Mouse (Mus musculus): ENCODE data around the gene Abhd15.
"Not testable (repeated sequence)": the region's sequence is repeated elsewhere in the genome, so short reads cannot be mapped to it uniquely, and the experiment has no call there.

The Abhd15 gene

DNA sequence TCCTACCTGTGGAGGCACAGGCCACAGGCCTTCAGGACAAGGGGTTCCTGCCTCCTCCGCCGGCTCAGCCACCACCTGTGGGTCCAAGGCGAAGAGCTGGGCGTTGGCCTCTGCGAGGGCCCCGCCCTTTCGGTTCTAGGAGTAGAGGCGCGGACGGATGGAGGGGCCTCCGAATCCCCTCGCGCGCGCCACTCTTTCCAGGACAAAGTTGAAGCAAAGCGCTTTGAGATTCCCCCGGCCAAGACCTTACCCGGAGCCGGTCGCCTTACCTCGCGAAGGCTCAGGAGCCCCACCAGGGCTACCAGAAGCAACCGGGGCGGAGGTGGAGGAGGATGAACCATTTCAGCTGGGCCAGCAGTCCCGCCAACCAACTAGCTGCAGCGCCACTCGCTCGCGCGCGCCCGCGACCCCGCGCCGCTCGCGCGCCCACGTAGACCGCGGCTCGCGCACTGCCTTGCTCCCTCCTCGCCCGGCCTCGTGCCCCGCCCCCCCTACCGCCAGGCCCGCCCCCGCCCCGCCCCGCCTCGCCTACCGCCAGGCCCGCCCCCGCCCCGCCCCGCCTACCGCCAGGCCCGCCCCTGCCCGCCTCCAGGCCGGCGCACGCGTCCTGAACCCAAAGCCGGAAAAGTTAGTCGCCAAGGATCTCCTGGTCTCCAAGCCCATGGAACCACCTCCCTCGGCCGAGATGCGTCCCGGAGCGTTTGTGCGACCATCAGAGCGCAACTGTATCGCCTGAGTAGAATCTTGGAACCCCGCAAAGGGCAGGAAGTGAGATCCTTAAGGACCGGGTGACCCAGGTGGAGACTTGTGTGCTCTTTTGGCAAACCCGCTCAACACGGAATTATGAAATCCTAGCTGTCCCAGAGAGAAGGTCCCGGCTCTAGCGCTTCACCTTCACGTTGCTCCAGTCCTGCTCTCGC lies 1.8 kb upstream of the Abhd15 start:
- DNase-seq (ENCODE audit: low spot score): peak; percentile 90

GRCm38 (mm10) chr11:77513811-77514170 lies 1.1 kb upstream of the Abhd15 start:
- peak; percentile 60 for DNase-seq (ENCODE audit: low spot score)

DNA sequence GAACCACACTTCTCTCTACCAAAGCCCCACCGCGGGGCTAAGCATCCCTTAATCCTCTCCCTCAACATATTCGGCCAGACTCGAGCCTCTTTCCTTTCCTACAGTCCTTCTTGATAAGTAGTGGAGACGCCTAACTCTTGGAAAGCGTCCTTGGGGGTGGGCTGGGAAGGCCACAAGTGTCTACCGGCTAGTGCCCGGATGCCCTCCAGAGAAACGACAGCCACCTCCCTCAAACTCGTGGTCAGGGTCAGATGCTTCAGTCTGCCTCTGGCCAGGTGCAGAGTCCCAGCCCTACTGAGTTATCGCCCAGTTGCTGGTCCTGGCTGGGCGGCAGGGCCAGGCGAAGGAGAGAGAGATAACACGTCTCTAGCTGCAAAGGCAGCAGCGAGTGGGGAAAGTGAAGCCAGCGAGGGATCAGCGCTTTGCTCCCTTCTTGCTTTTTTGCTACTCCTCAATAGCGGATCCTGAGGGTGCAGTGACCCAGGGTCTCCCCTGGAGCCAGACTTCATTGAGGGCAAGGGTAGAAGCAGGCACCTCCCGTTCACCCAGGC lies 565 bp upstream of the Abhd15 start:
- DNase-seq (ENCODE audit: low spot score): peak; percentile 55

GRCm38 (mm10) chr11:77515637-77516552 lies 974 bp downstream of the Abhd15 start, which contains the start of gene Trp53i13:
Trp53i13 (minus strand) TSS chr11:77515980.
- peak; percentile 39 for DNase-seq (ENCODE audit: low spot score)

GRCm38 (mm10) chr11:77516553-77517425 lies 1.9 kb downstream of the Abhd15 start:
- DNase-seq (ENCODE audit: low spot score): no peak

DNA sequence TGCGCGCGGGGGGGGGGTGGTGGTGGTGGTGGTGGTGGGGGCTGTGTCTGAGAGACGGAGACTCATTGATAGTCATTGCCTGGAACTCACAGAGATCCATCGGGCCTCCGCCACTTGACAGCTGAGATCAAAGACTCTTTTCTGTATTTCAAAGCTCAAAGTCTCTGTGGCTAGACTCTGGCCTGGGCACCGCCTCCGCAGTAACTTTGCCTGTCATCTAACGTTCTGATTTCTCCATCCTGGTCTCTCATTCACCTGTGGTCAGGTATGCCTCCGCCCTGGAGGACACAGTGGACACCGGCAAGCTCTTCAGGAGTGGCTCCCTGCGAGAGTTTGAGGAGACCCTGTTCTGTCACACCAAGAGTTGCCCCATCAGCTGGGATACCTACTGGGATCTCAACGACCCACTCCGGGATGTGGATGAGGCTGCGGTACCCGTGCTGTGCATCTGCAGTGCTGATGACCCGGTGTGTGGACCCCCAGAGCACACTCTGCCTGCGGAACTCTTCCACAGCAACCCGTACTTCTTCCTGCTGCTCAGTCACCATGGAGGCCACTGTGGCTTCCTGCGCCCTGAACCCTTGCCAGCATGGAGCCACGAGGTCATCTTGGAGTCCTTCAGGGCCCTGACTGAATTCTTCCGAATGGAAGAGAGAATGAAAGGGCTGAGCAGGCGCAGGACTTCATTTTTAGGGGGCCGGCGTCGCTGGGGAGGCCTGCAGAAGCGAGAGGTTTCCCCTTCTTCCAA lies 3.3 kb downstream of the Abhd15 start:
- DNase-seq (ENCODE audit: low spot score): no peak

DNA sequence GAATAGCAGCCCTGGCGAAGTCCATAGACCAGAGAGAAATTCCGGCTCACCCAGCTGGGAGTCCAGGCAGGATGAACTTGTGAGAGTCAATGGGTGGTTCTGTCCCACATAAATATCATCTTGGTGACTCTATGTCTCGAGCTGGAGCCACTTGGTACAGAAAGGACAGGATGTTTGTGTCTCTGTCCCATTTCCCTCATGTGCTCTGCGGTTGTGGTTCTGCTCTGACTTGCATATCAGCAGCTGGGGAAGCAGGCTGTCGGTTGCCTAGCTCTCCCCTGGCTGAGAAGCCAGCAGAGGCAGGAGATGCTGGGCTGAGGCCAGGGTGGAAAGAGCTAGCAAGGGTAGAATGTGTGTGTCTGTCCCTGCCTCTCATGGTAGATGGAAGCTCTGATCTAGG lies 4.1 kb downstream of the Abhd15 start, which contains the start of gene Gm10392:
Gene Gm10392 (minus strand): TSS at position 156 of the 400 bp plus-strand sequence.
- DNase-seq (ENCODE audit: low spot score): no peak

- peak; percentile 55 for DNase-seq (ENCODE audit: low spot score)
Measured at GRCm38 (mm10) chr11:77520601-77521529, 5.9 kb downstream of the Abhd15 start.

- no peak for DNase-seq (ENCODE audit: low spot score)
Measured at GRCm38 (mm10) chr11:77525804-77526486, 11.0 kb downstream of the Abhd15 start.

DNA sequence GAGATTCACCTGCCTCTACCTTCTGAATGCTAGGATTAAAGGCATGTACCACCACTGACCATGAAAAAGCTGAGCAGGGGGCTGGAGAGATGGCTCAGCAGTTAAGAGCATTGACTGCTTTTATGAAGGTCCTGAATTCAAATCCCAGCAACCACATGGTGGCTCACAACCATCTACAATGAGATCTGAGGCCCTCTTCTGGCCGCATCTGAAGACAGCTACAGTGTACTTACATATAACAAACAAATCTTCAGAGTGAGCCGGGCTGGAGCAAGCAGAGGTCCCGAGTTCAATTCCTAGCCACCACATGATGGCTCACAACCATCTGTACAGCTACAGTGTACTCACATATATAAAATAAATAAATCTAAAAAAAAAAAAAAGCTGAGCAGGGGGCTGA lies 13.5 kb downstream of the Abhd15 start:
- not testable (repeated sequence) for DNase-seq (ENCODE audit: low spot score)

DNA sequence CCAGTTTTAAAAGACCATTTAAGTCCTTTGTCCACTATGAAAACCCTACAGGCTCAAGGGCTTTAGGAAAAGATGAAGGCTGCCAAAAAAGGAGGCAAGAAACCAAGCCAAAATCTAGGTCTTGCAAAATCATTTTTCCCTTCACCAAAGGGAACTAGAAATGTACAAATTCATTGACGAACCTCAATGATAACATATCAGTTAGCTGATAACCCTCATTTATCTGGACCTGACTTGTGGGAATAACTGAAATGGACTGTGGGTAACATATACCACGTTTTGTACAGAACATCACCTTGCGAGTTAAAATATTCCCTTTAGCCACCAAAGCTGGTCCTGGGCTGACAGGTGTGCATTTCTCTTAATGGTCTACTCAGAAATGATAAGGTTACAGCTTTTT lies 14.7 kb downstream of the Abhd15 start:
- no peak for DNase-seq (ENCODE audit: low spot score)

GRCm38 (mm10) chr11:77530862-77531261 lies 15.9 kb downstream of the Abhd15 start:
- no peak for DNase-seq (ENCODE audit: low spot score)

DNA sequence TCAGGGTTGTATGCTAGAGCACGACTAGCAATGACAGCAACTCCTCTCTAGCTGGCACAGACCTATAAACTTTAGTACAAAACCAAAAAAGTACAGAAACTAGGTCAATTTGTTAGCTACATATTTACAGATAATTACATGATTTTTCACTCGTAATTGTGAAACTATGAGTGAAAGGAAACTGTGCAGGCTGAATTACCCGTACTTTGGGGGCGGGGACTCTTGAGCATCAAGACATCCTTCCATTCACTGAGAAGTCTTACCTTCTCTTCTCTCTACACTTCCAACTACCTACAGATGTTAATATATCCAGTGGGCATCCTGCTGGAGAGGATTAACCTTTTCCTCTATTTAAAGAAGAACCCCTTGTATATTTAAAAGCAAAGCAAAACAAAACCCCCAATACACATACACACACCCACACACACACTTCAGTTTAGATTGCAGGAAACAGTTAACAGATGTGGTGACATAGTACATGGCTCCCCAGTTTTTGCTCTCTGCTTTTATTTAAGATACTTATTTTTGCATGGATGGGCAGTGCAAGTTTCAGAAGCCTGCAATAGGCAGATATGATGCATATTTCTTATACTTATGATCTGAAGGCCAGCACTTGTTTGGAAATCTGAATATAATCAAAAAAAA lies 17.4 kb downstream of the Abhd15 start:
- DNase-seq (ENCODE audit: low spot score): no peak

- no peak for DNase-seq (ENCODE audit: low spot score)
Measured at GRCm38 (mm10) chr11:77545261-77545660, 30.3 kb downstream of the Abhd15 start.

- no peak for DNase-seq (ENCODE audit: low spot score)
Measured at GRCm38 (mm10) chr11:77585201-77585600, 70.3 kb downstream of the Abhd15 start.

All from embryo, embryonic 10.5 days (tissue).